Comparison of ENCODE assay signal across 9 mouse cellular contexts in genomic region chr4:123116011-123116410, GRCm38 (mm10). TPM values are rescaled to one million over a fixed set of nuclear protein-coding genes. Genes with fewer than 3 reads are reported as not detected.
A peak's percentile ranks its signal among the peaks of the same experiment; 100 is the strongest.
DNase-seq lines count a peak whose midpoint lies in the region; ATAC-seq lines count a peak whose summit lies in the region.
"Had no signal": no experiment of that assay in that cellular context is flagged by ENCODE, and none has a peak within 500 bp of the region (broad histone marks: within the 10 kb centered on the region; RNA-seq: fewer than 3 reads in every experiment).

Gene Oxct2b (plus strand): TSS chr4:123116266.

- H3K27ac ChIP-seq in heart, embryonic 16.5 days (ENCODE audit: low read length), result no peak within 1 kb of the TSS
- H3K27ac ChIP-seq in hindbrain, embryonic 13.5 days, result no peak within 1 kb of the TSS
- no peak within 1 kb of the TSS for H3K27ac ChIP-seq in midbrain, embryonic 16.5 days (ENCODE audit: low read length)

- no peak for ATAC-seq in heart, embryonic 16.5 days (replicated peaks; ENCODE audit: extremely low read depth, insufficient read depth, low FRiP score)
- peak; percentile 40 for ATAC-seq in hindbrain, embryonic 13.5 days (ENCODE audit: low FRiP score)
- peak; percentile 46 for ATAC-seq in midbrain, embryonic 16.5 days

- no peak for DNase-seq in heart, postnatal 10 days
- DNase-seq in embryo, embryonic 10 days (ENCODE audit: low spot score), result peak; percentile 38
- DNase-seq in layer of hippocampus, adult 9-10 months (ENCODE audit: low spot score), result no peak
- no peak for DNase-seq in cerebellum, adult 18-20 months
- no peak for DNase-seq in gastrocnemius, adult 18-20 months (ENCODE audit: low spot score)
- DNase-seq: gastrocnemius, postnatal 25 days had no signal

- H3K4me1 ChIP-seq in heart, embryonic 16.5 days (ENCODE audit: control insufficient read depth, insufficient read depth, low read length), result no peaks in the 10 kb centered on the region
- peaks cover 5% of the 10 kb centered on the region for H3K4me1 ChIP-seq in hindbrain, embryonic 13.5 days (replicated peaks)
- H3K4me1 ChIP-seq in midbrain, embryonic 16.5 days (ENCODE audit: control insufficient read depth, insufficient read depth, low read length), result no peaks in the 10 kb centered on the region

- H3K9ac ChIP-seq in heart, embryonic 16.5 days (ENCODE audit: low read length), result no peak within 1 kb of the TSS
- peak within 1 kb of the TSS; percentile 60 for H3K9ac ChIP-seq in hindbrain, embryonic 13.5 days
- H3K9ac ChIP-seq in midbrain, embryonic 16.5 days (ENCODE audit: low read depth, low read length), result peak within 1 kb of the TSS; percentile 58

- H3K27me3 ChIP-seq in heart, embryonic 16.5 days (ENCODE audit: control insufficient read depth, insufficient read depth, low read length), result peaks cover 14% of the 10 kb centered on the region
- peaks cover 25% of the 10 kb centered on the region for H3K27me3 ChIP-seq in hindbrain, embryonic 13.5 days
- H3K27me3 ChIP-seq in midbrain, embryonic 16.5 days (ENCODE audit: control insufficient read depth, insufficient read depth, low read depth, low read length), result no peaks in the 10 kb centered on the region

- intact Hi-C loops in heart, postnatal 10 days (cut with DNase I), result no loop called here

- no peaks in the 10 kb centered on the region for H3K36me3 ChIP-seq in heart, embryonic 16.5 days (ENCODE audit: control insufficient read depth, insufficient read depth)
- H3K36me3 ChIP-seq in hindbrain, embryonic 13.5 days, result no peaks in the 10 kb centered on the region
- H3K36me3 ChIP-seq in midbrain, embryonic 16.5 days (ENCODE audit: control insufficient read depth, insufficient read depth, low read length), result no peaks in the 10 kb centered on the region

- peak within 1 kb of the TSS; percentile 60 for H3K4me2 ChIP-seq in heart, embryonic 16.5 days (ENCODE audit: low read depth, low read length)
- peak within 1 kb of the TSS; percentile 58 for H3K4me2 ChIP-seq in hindbrain, embryonic 13.5 days
- peak within 1 kb of the TSS; percentile 59 for H3K4me2 ChIP-seq in midbrain, embryonic 16.5 days (ENCODE audit: low read length)

- 6% methylated on average over 22 of the region's 22 CpGs for WGBS in heart, embryonic 16.5 days
- WGBS in hindbrain, embryonic 13.5 days, result 22% methylated on average over 22 of the region's 22 CpGs
- WGBS in midbrain, embryonic 16.5 days, result 17% methylated on average over 22 of the region's 22 CpGs

- no peaks in the 10 kb centered on the region for H3K9me3 ChIP-seq in heart, embryonic 16.5 days (replicated peaks; ENCODE audit: control insufficient read depth, low read length)
- no peaks in the 10 kb centered on the region for H3K9me3 ChIP-seq in hindbrain, embryonic 13.5 days
- H3K9me3 ChIP-seq in midbrain, embryonic 16.5 days (replicated peaks; ENCODE audit: control insufficient read depth, low read length, poor library complexity, severe bottlenecking), result no peaks in the 10 kb centered on the region

- H3K4me3 ChIP-seq in heart, embryonic 16.5 days (ENCODE audit: low read length), result peak within 1 kb of the TSS; percentile 38
- peak within 1 kb of the TSS; percentile 33 for H3K4me3 ChIP-seq in hindbrain, embryonic 13.5 days
- H3K4me3 ChIP-seq in midbrain, embryonic 16.5 days (ENCODE audit: low read depth, low read length), result peak within 1 kb of the TSS; percentile 43

RNA-seq across cellular contexts. Expression of gene Oxct2b, which starts in this region (rescaled TPM):
- not detected in 2 replicates for polyA plus RNA-seq in heart, embryonic 16.5 days (2015; fragmentation: Nextera tagmentation; extraction: Ambion mirVana)
- not detected for total RNA-seq in heart, postnatal 10 days (2021)
- 0.21 and 0.40 TPM in 2 replicates for polyA plus RNA-seq in hindbrain, embryonic 13.5 days (2015; fragmentation: Nextera tagmentation; extraction: Ambion mirVana)
- polyA plus RNA-seq in midbrain, embryonic 16.5 days (2015; fragmentation: Nextera tagmentation; extraction: Ambion mirVana), result 0.54 and 0.66 TPM in 2 replicates
- not detected for total RNA-seq in gastrocnemius, adult 18-20 months (2021)
- total RNA-seq: gastrocnemius, postnatal 25 days had no signal

Comparison
In these comparisons a context has a peak if more than half of its experiments do, and no peak if none do; other contexts are left out.
1. Peak in ATAC-seq, H3K4me3 ChIP-seq, H3K9ac ChIP-seq and H3K4me2 ChIP-seq in hindbrain, embryonic 13.5 days; RNA of the gene not detected or under 1 TPM.
2. Peak in ATAC-seq, H3K4me3 ChIP-seq, H3K9ac ChIP-seq and H3K4me2 ChIP-seq in midbrain, embryonic 16.5 days; RNA of the gene not detected or under 1 TPM.